Mouse (Mus musculus): ENCODE data around the gene Lrr1.
"Not testable (repeated sequence)": the region's sequence is repeated elsewhere in the genome, so short reads cannot be mapped to it uniquely, and the experiment has no call there.

The Lrr1 gene

GRCm38 (mm10) chr12:69164904-69165303 lies 3.7 kb upstream of the Lrr1 start:
- DNase-seq = no peak

GRCm38 (mm10) chr12:69166861-69167581 lies 1.6 kb upstream of the Lrr1 start:
- not testable (repeated sequence) for DNase-seq

- DNase-seq = no peak
These were observed 756 bp upstream of the Lrr1 start for GRCm38 (mm10) chr12:69167656-69168460.

- no peak for DNase-seq
These were observed 2.7 kb downstream of the Lrr1 start for GRCm38 (mm10) chr12:69171307-69171706.

- no peak for DNase-seq
These were observed 7.4 kb downstream of the Lrr1 start for GRCm38 (mm10) chr12:69175975-69176374.

- no peak for DNase-seq
These were observed 8.9 kb downstream of the Lrr1 start for GRCm38 (mm10) chr12:69177526-69177925.

GRCm38 (mm10) chr12:69179371-69179770 lies 10.8 kb downstream of the Lrr1 start:
- peak; percentile 14 for DNase-seq

GRCm38 (mm10) chr12:69181800-69182199 lies 13.2 kb downstream of the Lrr1 start:
- DNase-seq = no peak

GRCm38 (mm10) chr12:69183583-69184308 lies 15.1 kb downstream of the Lrr1 start, which contains the start of the genes Rpl36al and Mgat2:
TSS of gene Rpl36al (minus strand) at chr12:69184083.
TSS of gene Mgat2 (plus strand) at chr12:69184157.
- DNase-seq = peak; percentile 98

GRCm38 (mm10) chr12:69184342-69185295 lies 16.0 kb downstream of the Lrr1 start:
- DNase-seq = peak; percentile 68

GRCm38 (mm10) chr12:69185371-69185770 lies 16.8 kb downstream of the Lrr1 start:
- no peak for DNase-seq

GRCm38 (mm10) chr12:69186811-69187471 lies 18.3 kb downstream of the Lrr1 start:
- no peak for DNase-seq

- DNase-seq = no peak
These were observed 21.5 kb downstream of the Lrr1 start for GRCm38 (mm10) chr12:69190074-69190473.

GRCm38 (mm10) chr12:69190522-69190921 lies 21.9 kb downstream of the Lrr1 start:
- DNase-seq = no peak

- DNase-seq = no peak
These were observed 22.8 kb downstream of the Lrr1 start for GRCm38 (mm10) chr12:69191396-69191795.

GRCm38 (mm10) chr12:69192637-69193036 lies 24.0 kb downstream of the Lrr1 start:
- DNase-seq = no peak

GRCm38 (mm10) chr12:69196444-69197377 lies 28.1 kb downstream of the Lrr1 start, which contains the start of gene Gm49383:
TSS of gene Gm49383 (minus strand) at chr12:69197104.
- DNase-seq = peak; percentile 82

GRCm38 (mm10) chr12:69197378-69198163 lies 29.0 kb downstream of the Lrr1 start:
- DNase-seq = peak; percentile 76

- DNase-seq = peak; percentile 80
These were observed 29.5 kb downstream of the Lrr1 start, which contains the start of gene Dnaaf2 for GRCm38 (mm10) chr12:69198164-69198535. TSS of gene Dnaaf2 (minus strand) at chr12:69198429.
